Mouse (Mus musculus) embryonic facial prominence, embryonic 11.5 days (tissue): ENCODE measurements around the gene Car15. TPM values are rescaled to one million over a fixed set of nuclear protein-coding genes. Genes with fewer than 3 reads are reported as not detected.

Experiments used
- ATAC-seq: fragments of 200-750 bp; cut with Nextera tagmentation; replicated peaks from 2 replicates; pipeline ENCODE4 v1.8.0; 2017; ENCODE audit warnings: low read depth; ENCODE audit not compliant: insufficient number of reproducible peaks, low FRiP score, low TSS enrichment
- DNase-seq: peaks from one replicate; pipeline ENCODE4 v3.0.0-alpha.2; 2015; ENCODE audit warnings: low spot score
- H3K27ac ChIP-seq: fragments of 300-500 bp; sonication (generic); replicated peaks from 2 replicates; pipeline ENCODE4 v1.5.1; 2014; ENCODE audit warnings: mild to moderate bottlenecking, low read depth, low read length, control low read depth
- H3K27me3 ChIP-seq: fragments of 300-500 bp; sonication (generic); 2 replicates; pipeline ENCODE4 v1.6.1; 2014; ENCODE audit warnings: mild to moderate bottlenecking, low read length, moderate library complexity, mixed read lengths; ENCODE audit not compliant: control insufficient read depth, insufficient read depth
- H3K36me3 ChIP-seq: fragments of 300-500 bp; sonication (generic); replicated peaks from 2 replicates; pipeline ENCODE4 v1.6.1; 2014; ENCODE audit warnings: low read depth, mild to moderate bottlenecking, low read length, moderate library complexity, mixed read lengths; ENCODE audit not compliant: control insufficient read depth, insufficient read depth
- H3K4me1 ChIP-seq: fragments of 300-500 bp; sonication (generic); 2 replicates; pipeline ENCODE4 v1.6.1; 2014; ENCODE audit warnings: low read length, mixed read lengths; ENCODE audit not compliant: control insufficient read depth, insufficient read depth
- H3K4me2 ChIP-seq: fragments of 300-500 bp; sonication (generic); 2 replicates; pipeline ENCODE4 v1.6.1; 2014; ENCODE audit warnings: low read depth, mild to moderate bottlenecking, control low read depth, low read length, moderate library complexity
- H3K4me3 ChIP-seq: fragments of 300-500 bp; sonication (generic); 2 replicates; pipeline ENCODE4 v1.5.1; 2014; ENCODE audit warnings: low read depth, low read length, control low read depth
- H3K9ac ChIP-seq: fragments of 300-500 bp; sonication (generic); replicated peaks from 2 replicates; pipeline ENCODE4 v1.6.1; 2014; ENCODE audit warnings: mild to moderate bottlenecking, control low read depth, low read length
- H3K9me3 ChIP-seq: fragments of 300-500 bp; sonication (generic); replicated peaks from 2 replicates; pipeline ENCODE4 v1.6.1; 2016; ENCODE audit warnings: mild to moderate bottlenecking, low read length, inconsistent platforms, mixed read lengths; ENCODE audit not compliant: control insufficient read depth
- WGBS: fragments of 180-500 bp; shearing (Covaris S2); extraction: QIAGEN DNeasy Blood & Tissue Kit; methylation state at CpG from one replicate; pipeline ENCODE4 v1.1.7; 2014; 5-methylcytosine and 5-hydroxymethylcytosine counted together
- polyA plus RNA-seq: library from polyadenylated mRNA; unstranded; fragments of >200 nt; fragmentation: Nextera tagmentation; extraction: Ambion mirVana; gene quantifications from 2 replicates; pipeline ENCODE4 v1.2.1, GENCODE M21; 2014

Car15 gene
- polyA plus RNA-seq: 1.7 and 2.0 TPM in 2 replicates

GRCm38 (mm10) chr16:17838051-17838450, at the start of gene Car15:
Car15 (minus strand) TSS chr16:17838364.
- Histone ChIP-seq H3K4me1 (peaks cover 3% of the 10 kb centered on the region; the same call in 1 of the 2 replicates), H3K9me3 (no peaks in the 10 kb centered on the region), H3K36me3 (peaks cover 6% of the 10 kb centered on the region), H3K4me3 (no peak within 1 kb of the TSS), H3K27ac (no peak within 1 kb of the TSS), H3K4me2 (no peak within 1 kb of the TSS), H3K27me3 (peaks cover 25% of the 10 kb centered on the region), H3K9ac (no peak within 1 kb of the TSS)
- no peak for ATAC-seq
- 84% methylated on average over 6 of the region's 6 CpGs for WGBS
- no peak for DNase-seq

GRCm38 (mm10) chr16:17884116-17884515, 46.0 kb upstream of the Car15 start:
- 83% methylated on average over 6 of the region's 6 CpGs for WGBS
- DNase-seq: no peak
- no peaks in the 10 kb centered on the region for H3K9me3 ChIP-seq
- H3K4me3 ChIP-seq: no peak overlapping the region
- H3K36me3 ChIP-seq: no peaks in the 10 kb centered on the region
- no peak overlapping the region for H3K9ac ChIP-seq
- H3K4me2 ChIP-seq: no peak overlapping the region
- H3K27ac ChIP-seq: no peak overlapping the region
- no peaks in the 10 kb centered on the region for H3K4me1 ChIP-seq
- no peak for ATAC-seq
- H3K27me3 ChIP-seq: no peaks in the 10 kb centered on the region

GRCm38 (mm10) chr16:17882196-17882595, 44.0 kb upstream of the Car15 start:
- no peak overlapping the region for H3K4me2 ChIP-seq
- ATAC-seq (no peak), DNase-seq (no peak)
- H3K4me3 ChIP-seq: no peak overlapping the region
- no peak overlapping the region for H3K27ac ChIP-seq
- no peaks in the 10 kb centered on the region; the same call in 1 of the 2 replicates for H3K36me3 ChIP-seq
- H3K9me3 ChIP-seq: no peaks in the 10 kb centered on the region
- H3K4me1 ChIP-seq: no peaks in the 10 kb centered on the region
- H3K27me3 ChIP-seq: no peaks in the 10 kb centered on the region
- H3K9ac ChIP-seq: no peak overlapping the region

GRCm38 (mm10) chr16:17879571-17879970, 41.4 kb upstream of the Car15 start:
- ATAC-seq (no peak), DNase-seq (no peak)
- WGBS: 87% methylated on average over 4 of the region's 4 CpGs
- Histone ChIP-seq H3K9ac (no peak overlapping the region), H3K27ac (no peak overlapping the region), H3K4me1 (no peaks in the 10 kb centered on the region), H3K4me3 (no peak overlapping the region), H3K9me3 (no peaks in the 10 kb centered on the region), H3K27me3 (no peaks in the 10 kb centered on the region), H3K4me2 (no peak overlapping the region), H3K36me3 (no peaks in the 10 kb centered on the region; the same call in 1 of the 2 replicates)

- ATAC-seq: no peak
- H3K9me3 ChIP-seq: no peaks in the 10 kb centered on the region
- H3K27ac ChIP-seq: no peak overlapping the region
- no peaks in the 10 kb centered on the region for H3K27me3 ChIP-seq
- no peak overlapping the region for H3K4me3 ChIP-seq
- H3K9ac ChIP-seq: no peak overlapping the region
- H3K4me1 ChIP-seq: no peaks in the 10 kb centered on the region
- H3K4me2 ChIP-seq: no peak overlapping the region
- peaks cover 4% of the 10 kb centered on the region for H3K36me3 ChIP-seq
- no peak for DNase-seq
- 89% methylated on average over 1 of the region's 1 CpGs for WGBS
These were observed 37.9 kb upstream of the Car15 start for GRCm38 (mm10) chr16:17876096-17876495.

- Histone ChIP-seq H3K27me3 (no peaks in the 10 kb centered on the region), H3K4me3 (no peak overlapping the region), H3K9ac (no peak overlapping the region), H3K4me1 (no peaks in the 10 kb centered on the region), H3K4me2 (no peak overlapping the region), H3K27ac (no peak overlapping the region), H3K36me3 (peaks cover 4% of the 10 kb centered on the region), H3K9me3 (no peaks in the 10 kb centered on the region)
- no peak for ATAC-seq
- DNase-seq: no peak
- WGBS: 85% methylated on average over 4 of the region's 4 CpGs
These were observed 37.0 kb upstream of the Car15 start for GRCm38 (mm10) chr16:17875174-17875573.

GRCm38 (mm10) chr16:17872995-17873394, 34.8 kb upstream of the Car15 start:
- Histone ChIP-seq H3K9me3 (no peaks in the 10 kb centered on the region), H3K4me1 (no peaks in the 10 kb centered on the region), H3K4me3 (no peak overlapping the region), H3K9ac (no peak overlapping the region), H3K27ac (no peak overlapping the region), H3K27me3 (no peaks in the 10 kb centered on the region), H3K4me2 (no peak overlapping the region), H3K36me3 (peaks cover 4% of the 10 kb centered on the region)
- DNase-seq (no peak), ATAC-seq (no peak)
- 59% methylated on average over 4 of the region's 4 CpGs for WGBS

GRCm38 (mm10) chr16:17871248-17871647, 33.1 kb upstream of the Car15 start:
- no peak overlapping the region for H3K27ac ChIP-seq
- no peak for ATAC-seq
- H3K9ac ChIP-seq: no peak overlapping the region
- no peaks in the 10 kb centered on the region for H3K4me1 ChIP-seq
- no peak for DNase-seq
- H3K36me3 ChIP-seq: peaks cover 4% of the 10 kb centered on the region
- no peak overlapping the region for H3K4me3 ChIP-seq
- no peaks in the 10 kb centered on the region for H3K27me3 ChIP-seq
- 85% methylated on average over 5 of the region's 5 CpGs for WGBS
- no peak overlapping the region for H3K4me2 ChIP-seq
- no peaks in the 10 kb centered on the region for H3K9me3 ChIP-seq
